ENCODE assay signal across 21 mouse cellular contexts in genomic region chr10:25400076-25400475, GRCm38 (mm10). TPM values are rescaled to one million over a fixed set of nuclear protein-coding genes. Genes with fewer than 3 reads are reported as not detected.
A peak's percentile ranks its signal among the peaks of the same experiment; 100 is the strongest.
DNase-seq lines count a peak whose midpoint lies in the region; ATAC-seq and TF ChIP-seq lines count a peak whose summit lies in the region.
"Had no signal": no experiment of that assay in that cellular context is flagged by ENCODE, and none has a peak within 500 bp of the region (broad histone marks: within the 10 kb centered on the region; RNA-seq: fewer than 3 reads in every experiment).

No protein-coding gene starts in this region.

- TF ChIP-seq CTCF in C2C12 (IDR thresholded peaks at IDR 0.05; ENCODE audit: control insufficient read depth, insufficient read depth, insufficient read length), result no peak

- H3K4me2 ChIP-seq in limb, embryonic 13.5 days (replicated peaks), result 0 out of 2 replicates have a peak overlapping the region, but pooled peaks have one; percentile 7
- no peak overlapping the region for H3K4me2 ChIP-seq in limb, embryonic 14.5 days (replicated peaks; ENCODE audit: low read depth, low read length, severe bottlenecking)
- H3K4me2 ChIP-seq: forebrain, embryonic 13.5 days; liver, embryonic 12.5 days had no signal

- no peak overlapping the region for H3K4me3 ChIP-seq in limb, embryonic 13.5 days
- no peak overlapping the region for H3K4me3 ChIP-seq in limb, embryonic 10.5 days
- no peak overlapping the region for H3K4me3 ChIP-seq in C2C12 (ENCODE audit: insufficient read depth, poor library complexity, severe bottlenecking)
- H3K4me3 ChIP-seq in limb, embryonic 14.5 days (replicated peaks; ENCODE audit: low read length), result no peak overlapping the region
- H3K4me3 ChIP-seq: erythroblast, embryonic 14.5 days; forebrain, embryonic 13.5 days; hindbrain, embryonic 10.5 days; liver, embryonic 12.5 days had no signal

- H3K79me3 ChIP-seq in C2C12 (ENCODE audit: low read depth), result peaks cover 80% of the 10 kb centered on the region

- no peak for TF ChIP-seq POLR2A in limb, embryonic 14.5 days (IDR thresholded peaks at IDR 0.05; ENCODE audit: borderline replicate concordance, extremely low read depth, insufficient read depth, insufficient read length)

- WGBS in limb, embryonic 13.5 days, result 32% methylated on average over 8 of the region's 8 CpGs
- WGBS in limb, embryonic 10.5 days, result 75% methylated on average over 8 of the region's 8 CpGs
- 31% methylated on average over 8 of the region's 8 CpGs for WGBS in limb, embryonic 14.5 days

- H3K4me1 ChIP-seq in limb, embryonic 13.5 days, result peaks cover 75% of the 10 kb centered on the region
- peaks cover 38% of the 10 kb centered on the region for H3K4me1 ChIP-seq in limb, embryonic 10.5 days
- H3K4me1 ChIP-seq in limb, embryonic 14.5 days (ENCODE audit: control insufficient read depth, insufficient read depth, low read length), result peaks cover 48% of the 10 kb centered on the region

- ATAC-seq in limb, embryonic 13.5 days (ENCODE audit: low FRiP score, low read depth), result no peak
- no peak for ATAC-seq in limb, embryonic 14.5 days (ENCODE audit: low FRiP score, low read depth)
- ATAC-seq: forebrain, embryonic 13.5 days; hindbrain, postnatal 0 days; liver, embryonic 12.5 days; midbrain, embryonic 16.5 days; Patski had no signal

- no peaks in the 10 kb centered on the region for H3K9me3 ChIP-seq in limb, embryonic 13.5 days
- no peaks in the 10 kb centered on the region for H3K9me3 ChIP-seq in limb, embryonic 10.5 days (replicated peaks)
- H3K9me3 ChIP-seq in limb, embryonic 14.5 days (ENCODE audit: control insufficient read depth, low read length), result no peaks in the 10 kb centered on the region
- H3K9me3 ChIP-seq: forebrain, embryonic 13.5 days; hindbrain, embryonic 10.5 days; liver, embryonic 12.5 days had no signal

- no peak overlapping the region for H3K27ac ChIP-seq in limb, embryonic 13.5 days
- H3K27ac ChIP-seq in limb, embryonic 10.5 days, result no peak overlapping the region
- no peak overlapping the region for H3K27ac ChIP-seq in limb, embryonic 14.5 days (replicated peaks; ENCODE audit: low read depth, low read length)
- H3K27ac ChIP-seq: forebrain, embryonic 13.5 days; hindbrain, embryonic 10.5 days; hindbrain, postnatal 0 days; liver, embryonic 12.5 days had no signal

- peaks cover 100% of the 10 kb centered on the region for H3K79me2 ChIP-seq in C2C12 (ENCODE audit: control insufficient read depth, insufficient read depth)

- no peaks in the 10 kb centered on the region for H3K36me3 ChIP-seq in limb, embryonic 13.5 days
- H3K36me3 ChIP-seq in limb, embryonic 10.5 days, result no peaks in the 10 kb centered on the region
- peaks cover 7% of the 10 kb centered on the region for H3K36me3 ChIP-seq in C2C12 (ENCODE audit: control insufficient read depth, insufficient read depth)
- no peaks in the 10 kb centered on the region for H3K36me3 ChIP-seq in limb, embryonic 14.5 days (ENCODE audit: control insufficient read depth, insufficient read depth, low read length)
- H3K36me3 ChIP-seq: hindbrain, embryonic 10.5 days; liver, embryonic 12.5 days had no signal

- no peak overlapping the region; the same call in 1 of the 2 replicates for H3K9ac ChIP-seq in limb, embryonic 13.5 days
- H3K9ac ChIP-seq in limb, embryonic 14.5 days (ENCODE audit: low read depth, low read length, severe bottlenecking), result no peak overlapping the region
- H3K9ac ChIP-seq: forebrain, embryonic 13.5 days; liver, embryonic 12.5 days had no signal

- peak; percentile 32 for DNase-seq in adrenal gland, postnatal 14 days
- DNase-seq in adrenal gland, adult 8-10 months, result no peak
- DNase-seq in limb, embryonic 10.5 days (ENCODE audit: low spot score), result no peak
- DNase-seq in limb, embryonic 14.5 days (ENCODE audit: low spot score), result peak; percentile 9
- DNase-seq in thymus, postnatal 10 days (ENCODE audit: low spot score in 2 of 2), result no peak
- DNase-seq: B cell, adult 2 months; cerebellum, adult 8-10 months; kidney, adult 18-20 months; kidney, postnatal 25 days; left cerebral cortex, postnatal 4 days; retina, postnatal 1 day; right cerebral cortex, postnatal 4 days had no signal

- no peak overlapping the region for H3ac ChIP-seq in C2C12 (ENCODE audit: control insufficient read depth, insufficient read length, low read depth)

- H3K27me3 ChIP-seq in limb, embryonic 13.5 days, result no peaks in the 10 kb centered on the region
- H3K27me3 ChIP-seq in limb, embryonic 10.5 days (ENCODE audit: low read depth, poor library complexity, severe bottlenecking), result no peaks in the 10 kb centered on the region
- H3K27me3 ChIP-seq in C2C12 (ENCODE audit: control insufficient read depth, insufficient read depth, insufficient read length), result no peaks in the 10 kb centered on the region
- H3K27me3 ChIP-seq in limb, embryonic 14.5 days (ENCODE audit: control insufficient read depth, insufficient read depth, low read length), result no peaks in the 10 kb centered on the region
- H3K27me3 ChIP-seq: forebrain, embryonic 13.5 days; liver, embryonic 12.5 days; Patski had no signal

TF ChIP-seq in C2C12, 6 proteins besides CTCF, POLR2A, EP300 and RAD21:
- no peak for TF ChIP-seq MYOD1 (IDR thresholded peaks at IDR 0.05; ENCODE audit: control insufficient read depth, insufficient read length, low read depth)
- TF ChIP-seq CEBPB (IDR thresholded peaks at IDR 0.05; ENCODE audit: low read depth), result peak; percentile 89

RNA-seq across cellular contexts. Expression of gene Epb41l2, which starts 40.5 kb away (rescaled TPM):
- 94.9 and 106 TPM in 2 replicates for total RNA-seq in adrenal gland, postnatal 14 days (2021)
- total RNA-seq in adrenal gland, adult 8-10 months (2022), result 10 to 100 TPM; 50.5 to 93.1 (median 64.5) TPM
- 89.5 and 93.2 TPM in 2 replicates for polyA plus RNA-seq in limb, embryonic 13.5 days (2015; fragmentation: Nextera tagmentation; extraction: Ambion mirVana)
- polyA plus RNA-seq in limb, embryonic 10.5 days (2016; fragmentation: Nextera tagmentation; extraction: Ambion mirVana), result 54.0 and 79.4 TPM in 2 replicates
- 37.9 TPM for polyA plus RNA-seq in C2C12 (2012; fragmentation: generic; extraction: Trizol)
- 120 and 143 TPM in 2 replicates for polyA plus RNA-seq in limb, embryonic 14.5 days (2012; rRNA removed)
- 78.1 and 81.7 TPM in 2 replicates for polyA plus RNA-seq in limb, embryonic 14.5 days (2014; fragmentation: Nextera tagmentation; extraction: Ambion mirVana)

Comparison
In these comparisons a context has a peak if more than half of its experiments do, and no peak if none do; other contexts are left out.
1. DNase-seq: peak in adrenal gland, postnatal 14 days (single experiment) and limb, embryonic 14.5 days (single experiment); none in adrenal gland, adult 8-10 months (single experiment), limb, embryonic 10.5 days (single experiment) and thymus, postnatal 10 days (0 of 2).